Mouse (Mus musculus): ENCODE measurements at regions not wholly inside any gene's neighbourhood (a gene's known extent, or its start where the extent isn't known, plus 50 kb on each side); places are given as distances from the start of the nearest gene placed in this dataset.

DNA sequence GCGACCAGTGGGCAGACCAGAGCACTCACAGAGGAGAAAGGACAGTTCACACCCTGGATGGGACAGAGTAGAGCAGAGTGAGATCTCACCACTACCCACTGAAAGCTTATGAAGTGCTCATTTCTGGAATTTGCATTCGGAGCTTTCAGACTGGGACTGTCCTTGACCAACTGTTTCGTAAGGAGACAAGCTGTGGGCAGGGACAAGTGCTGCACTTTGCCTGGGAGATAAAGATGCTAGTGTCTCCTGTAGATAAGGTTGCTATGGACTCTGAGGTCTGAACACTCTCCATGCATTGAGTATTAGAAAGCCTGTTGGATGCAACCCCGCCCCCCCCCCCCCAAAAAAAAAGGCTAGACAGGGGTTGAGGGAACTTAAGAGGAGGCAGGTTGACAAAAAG, 76.6 kb upstream of the Zfp366 start:
- TF ChIP-seq CTCF (IDR thresholded peaks at IDR 0.05; ENCODE audit: low read depth) (no peak), EP300 (IDR thresholded peaks at IDR 0.05; ENCODE audit: low read depth) (peak; percentile 95)
